ENCODE assay signal across 23 mouse cellular contexts in genomic region chr5:46278190-46278589, GRCm38 (mm10).
DNase-seq lines count a peak whose midpoint lies in the region; ATAC-seq and TF ChIP-seq lines count a peak whose summit lies in the region.
"Had no signal": no experiment of that assay in that cellular context is flagged by ENCODE, and none has a peak within 500 bp of the region (broad histone marks: within the 10 kb centered on the region; RNA-seq: fewer than 3 reads in every experiment).

No protein-coding gene starts in this region.

- peak; percentile 10 for DNase-seq in liver, adult 2 months (ENCODE audit: extremely low read depth, low read depth, low spot score)
- peak; percentile 6 for DNase-seq in lung, postnatal 0 days (ENCODE audit: low spot score)
- DNase-seq in lung, adult 18-20 months = no peak
- peak; percentile 3 for DNase-seq in NIH3T3 (ENCODE audit: low read depth)
- DNase-seq in lung, postnatal 36 days = peak; percentile 7
- no peak for DNase-seq in left cerebral cortex, postnatal 14 days (ENCODE audit: low spot score in 2 of 2)
- DNase-seq: adrenal gland, postnatal 25 days; B cell, adult 2 months; cerebellum, adult 8-10 months; cerebellum, postnatal 14 days; embryo, embryonic 11 days; gastrocnemius, adult 2 months; gastrocnemius, postnatal 25 days had no signal

- H3K27ac ChIP-seq in liver, adult 2 months (replicated peaks; ENCODE audit: insufficient read depth, low read depth, low read length) = no peak overlapping the region
- H3K27ac ChIP-seq in liver, embryonic 12.5 days = no peak overlapping the region
- no peak overlapping the region for H3K27ac ChIP-seq in lung, postnatal 0 days (ENCODE audit: low read length)
- H3K27ac ChIP-seq in intestine, embryonic 15.5 days = no peak overlapping the region
- H3K27ac ChIP-seq: embryonic facial prominence, embryonic 12.5 days; forebrain, embryonic 12.5 days; gastrocnemius, adult 2 months; hindbrain, embryonic 10.5 days; hindbrain, embryonic 15.5 days had no signal

- no peaks in the 10 kb centered on the region for H3K4me1 ChIP-seq in liver, adult 2 months (ENCODE audit: control insufficient read depth, insufficient read depth, low read length)
- H3K4me1 ChIP-seq in liver, embryonic 12.5 days = no peaks in the 10 kb centered on the region
- no peaks in the 10 kb centered on the region for H3K4me1 ChIP-seq in lung, postnatal 0 days (ENCODE audit: insufficient read depth, low read depth, low read length)
- no peaks in the 10 kb centered on the region for H3K4me1 ChIP-seq in intestine, embryonic 15.5 days (replicated peaks)
- H3K4me1 ChIP-seq: embryonic facial prominence, embryonic 12.5 days; forebrain, embryonic 12.5 days; heart, embryonic 12.5 days; hindbrain, embryonic 10.5 days; hindbrain, embryonic 15.5 days had no signal

- no peaks in the 10 kb centered on the region for H3K27me3 ChIP-seq in liver, adult 2 months (ENCODE audit: control insufficient read depth, insufficient read depth, low read length)
- no peaks in the 10 kb centered on the region for H3K27me3 ChIP-seq in liver, embryonic 12.5 days (replicated peaks)
- no peaks in the 10 kb centered on the region for H3K27me3 ChIP-seq in lung, postnatal 0 days (replicated peaks; ENCODE audit: insufficient read depth, low read length)
- no peaks in the 10 kb centered on the region for H3K27me3 ChIP-seq in intestine, embryonic 15.5 days (replicated peaks)
- H3K27me3 ChIP-seq: embryonic facial prominence, embryonic 12.5 days; forebrain, embryonic 12.5 days; heart, embryonic 12.5 days; hindbrain, embryonic 15.5 days had no signal

- no peaks in the 10 kb centered on the region for H3K36me3 ChIP-seq in liver, adult 2 months (ENCODE audit: control insufficient read depth, insufficient read depth, low read length)
- no peaks in the 10 kb centered on the region for H3K36me3 ChIP-seq in liver, embryonic 12.5 days
- no peaks in the 10 kb centered on the region for H3K36me3 ChIP-seq in lung, postnatal 0 days (ENCODE audit: insufficient read depth, low read length)
- H3K36me3 ChIP-seq in intestine, embryonic 15.5 days = no peaks in the 10 kb centered on the region
- H3K36me3 ChIP-seq: embryonic facial prominence, embryonic 12.5 days; forebrain, embryonic 12.5 days; G1E; heart, embryonic 12.5 days; hindbrain, embryonic 10.5 days; hindbrain, embryonic 15.5 days had no signal

- ATAC-seq in liver, embryonic 12.5 days = no peak
- peak; percentile 62 for ATAC-seq in lung, postnatal 0 days
- no peak for ATAC-seq in intestine, embryonic 15.5 days
- ATAC-seq: CD4-positive, CD25-positive, alpha-beta regulatory T cell, adult 4 months; forebrain, embryonic 16.5 days had no signal

- no peak for TF ChIP-seq CTCF in liver, adult 2 months (IDR thresholded peaks at IDR 0.05; ENCODE audit: low read depth, low read length)
- TF ChIP-seq CTCF in lung, postnatal 0 days (IDR thresholded peaks at IDR 0.05) = no peak

- H3K4me3 ChIP-seq in liver, adult 2 months (ENCODE audit: insufficient read depth, low read depth, low read length) = no peak overlapping the region
- no peak overlapping the region for H3K4me3 ChIP-seq in liver, embryonic 12.5 days
- H3K4me3 ChIP-seq in lung, postnatal 0 days (ENCODE audit: low read depth, low read length) = no peak overlapping the region
- no peak overlapping the region for H3K4me3 ChIP-seq in intestine, embryonic 15.5 days (replicated peaks)
- H3K4me3 ChIP-seq: embryonic facial prominence, embryonic 12.5 days; forebrain, embryonic 12.5 days; gastrocnemius, adult 2 months; heart, embryonic 12.5 days; hindbrain, embryonic 10.5 days; hindbrain, embryonic 15.5 days had no signal

- H3K4me2 ChIP-seq in liver, embryonic 12.5 days = no peak overlapping the region
- no peak overlapping the region for H3K4me2 ChIP-seq in lung, postnatal 0 days (replicated peaks; ENCODE audit: low read depth, low read length)
- H3K4me2 ChIP-seq in intestine, embryonic 15.5 days (replicated peaks) = no peak overlapping the region
- H3K4me2 ChIP-seq: embryonic facial prominence, embryonic 12.5 days; forebrain, embryonic 12.5 days; heart, embryonic 12.5 days; hindbrain, embryonic 15.5 days had no signal

- TF ChIP-seq POLR2A in liver, adult 2 months (IDR thresholded peaks at IDR 0.05; ENCODE audit: extremely low read depth, insufficient read depth, low read length) = no peak

- H3K79me2 ChIP-seq in liver, adult 2 months (ENCODE audit: control insufficient read depth, insufficient read depth, low read length) = no peaks in the 10 kb centered on the region

- intact Hi-C loops in left cerebral cortex, postnatal 14 days (cut with DNase I) = no loop called here

- no peak overlapping the region for H3K9ac ChIP-seq in liver, adult 2 months (ENCODE audit: low read depth, low read length)
- no peak overlapping the region for H3K9ac ChIP-seq in liver, embryonic 12.5 days
- no peak overlapping the region for H3K9ac ChIP-seq in lung, postnatal 0 days (replicated peaks; ENCODE audit: low read depth)
- H3K9ac ChIP-seq in intestine, embryonic 15.5 days = no peak overlapping the region
- H3K9ac ChIP-seq: embryonic facial prominence, embryonic 12.5 days; forebrain, embryonic 12.5 days; heart, embryonic 12.5 days; hindbrain, embryonic 15.5 days had no signal

- no peak for TF ChIP-seq EP300 in lung, postnatal 0 days (IDR thresholded peaks at IDR 0.05)

- no peaks in the 10 kb centered on the region for H3K9me3 ChIP-seq in liver, embryonic 12.5 days (replicated peaks)
- no peaks in the 10 kb centered on the region for H3K9me3 ChIP-seq in lung, postnatal 0 days (ENCODE audit: low read length)
- no peaks in the 10 kb centered on the region for H3K9me3 ChIP-seq in intestine, embryonic 15.5 days
- H3K9me3 ChIP-seq: embryonic facial prominence, embryonic 12.5 days; G1E; heart, embryonic 12.5 days; hindbrain, embryonic 10.5 days; hindbrain, embryonic 15.5 days had no signal

Comparison
In these comparisons a context has a peak if more than half of its experiments do, and no peak if none do; other contexts are left out.
1. DNase-seq: peak in liver, adult 2 months (single experiment), lung, postnatal 0 days (single experiment), NIH3T3 (single experiment) and lung, postnatal 36 days (single experiment); none in lung, adult 18-20 months (0 of 2) and left cerebral cortex, postnatal 14 days (0 of 2).